Mouse (Mus musculus) bone marrow macrophage, adult 2 months (primary cell): Measurements from ENCODE around the gene Ppp2r2c.

Experiments
- CTCF ChIP-seq: IDR thresholded peaks from 2 replicates; pipeline ENCODE4 v1.5.1; 2012; ENCODE audit warnings: low read depth, mild to moderate bottlenecking, low read length, moderate library complexity
- POLR2A ChIP-seq: IDR thresholded peaks from 2 replicates; pipeline ENCODE4 v1.6.1; 2012; ENCODE audit warnings: mild to moderate bottlenecking, low read depth, low read length, borderline replicate concordance

- TF ChIP-seq CTCF = no peak
- no peak for TF ChIP-seq POLR2A
Observed at GRCm38 (mm10) chr5:36866701-36867250, 1.5 kb upstream of the Ppp2r2c start.
